Mouse (Mus musculus): ENCODE measurements around the gene Cers1. TPM values are rescaled to one million over a fixed set of nuclear protein-coding genes. Genes with fewer than 3 reads are reported as not detected.

The Cers1 gene
- polyA plus RNA-seq, 1 experiment = 0.36 TPM

GRCm38 (mm10) chr8:70376275-70376741 is 60.7 kb downstream of the Cers1 start:
- WGBS = 3% methylated on average over 37 of the region's 37 CpGs
- DNase-seq (ENCODE audit: low read depth, low spot score) = no peak

GRCm38 (mm10) chr8:70377049-70377448 is 61.5 kb downstream of the Cers1 start:
- 19% methylated on average over 15 of the region's 15 CpGs for WGBS
- DNase-seq (ENCODE audit: low read depth, low spot score) = no peak

- no peak for DNase-seq (ENCODE audit: low read depth, low spot score)
- WGBS = 73% methylated on average over 12 of the region's 12 CpGs
Observed at GRCm38 (mm10) chr8:70380069-70380468, 64.5 kb downstream of the Cers1 start.

Other genes with a start within 250 kb of the Cers1 start
- 458 and 745 TPM in 2 replicates for gene Tm6sf2, start 242.9 kb upstream of the Cers1 start, polyA plus RNA-seq (2012; rRNA removed)
- 0.42 and 0.70 TPM in 2 replicates for gene Hapln4, start 232.3 kb upstream of the Cers1 start, polyA plus RNA-seq (2012; rRNA removed)
- 0.06 and 0.10 TPM in 2 replicates for gene Ncan, start 194.9 kb upstream of the Cers1 start, polyA plus RNA-seq (2012; rRNA removed)
- 23.2 and 25.3 TPM in 2 replicates for gene Nr2c2ap, start 184.4 kb upstream of the Cers1 start, polyA plus RNA-seq (2012; rRNA removed)
- gene Rfxank, start 176.6 kb upstream of the Cers1 start, polyA plus RNA-seq (2012; rRNA removed) = 22.5 and 32.6 TPM in 2 replicates
- 69.2 and 73.2 TPM in 2 replicates for gene Borcs8, start 176.3 kb upstream of the Cers1 start, polyA plus RNA-seq (2012; rRNA removed)
- 3.0 and 4.9 TPM in 2 replicates for gene Mef2b, start 176.1 kb upstream of the Cers1 start, polyA plus RNA-seq (2012; rRNA removed)
- 52.9 and 69.2 TPM in 2 replicates for gene Tmem161a, start 143.4 kb upstream of the Cers1 start, polyA plus RNA-seq (2012; rRNA removed)
- gene Slc25a42, start 103.5 kb upstream of the Cers1 start, polyA plus RNA-seq (2012; rRNA removed) = 15.5 and 23.1 TPM in 2 replicates
- 20.2 and 28.8 TPM in 2 replicates for gene Sugp2, start 81.5 kb upstream of the Cers1 start, polyA plus RNA-seq (2012; rRNA removed)
- gene Armc6, start 81.3 kb upstream of the Cers1 start, polyA plus RNA-seq (2012; rRNA removed) = 13.6 and 15.2 TPM in 2 replicates
- gene Homer3, start 32.9 kb upstream of the Cers1 start, polyA plus RNA-seq (2012; rRNA removed) = 5.8 and 6.7 TPM in 2 replicates
- gene Ddx49, start 13.3 kb upstream of the Cers1 start, polyA plus RNA-seq (2012; rRNA removed) = 40.9 and 57.8 TPM in 2 replicates
- 438 and 500 TPM in 2 replicates for gene Cope, start 13.3 kb upstream of the Cers1 start, polyA plus RNA-seq (2012; rRNA removed)
- gene Gdf1, start 14.0 kb downstream of the Cers1 start, polyA plus RNA-seq (2012; rRNA removed) = 0.14 and 0.26 TPM in 2 replicates
- 24.5 and 35.3 TPM in 2 replicates for gene Upf1, start 37.5 kb downstream of the Cers1 start, polyA plus RNA-seq (2012; rRNA removed)
- gene Comp, start 57.8 kb downstream of the Cers1 start, polyA plus RNA-seq (2012; rRNA removed) = 0.15 and 0.25 TPM in 2 replicates
- gene Crtc1, start 123.8 kb downstream of the Cers1 start, polyA plus RNA-seq (2012; rRNA removed) = 7.6 and 9.3 TPM in 2 replicates
- gene Klhl26, start 161.2 kb downstream of the Cers1 start, polyA plus RNA-seq (2012; rRNA removed) = 16.8 and 22.1 TPM in 2 replicates
- 2.1 and 2.4 TPM in 2 replicates for gene Tmem59l, start 171.6 kb downstream of the Cers1 start, polyA plus RNA-seq (2012; rRNA removed)
- gene Crlf1, start 177.4 kb downstream of the Cers1 start, polyA plus RNA-seq (2012; rRNA removed) = 1.1 and 2.0 TPM in 2 replicates
- gene Rex1bd, start 191.0 kb downstream of the Cers1 start, polyA plus RNA-seq (2012; rRNA removed) = 137 and 159 TPM in 2 replicates
- gene Uba52, start 195.0 kb downstream of the Cers1 start, polyA plus RNA-seq (2012; rRNA removed) = 768 and 796 TPM in 2 replicates
- 422 and 497 TPM in 2 replicates for gene Fkbp8, start 211.9 kb downstream of the Cers1 start, polyA plus RNA-seq (2012; rRNA removed)
- 64.3 and 72.6 TPM in 2 replicates for gene Kxd1, start 212.2 kb downstream of the Cers1 start, polyA plus RNA-seq (2012; rRNA removed)
- gene Ell, start 223.7 kb downstream of the Cers1 start, polyA plus RNA-seq (2012; rRNA removed) = 24.9 and 28.2 TPM in 2 replicates

Data from large intestine, adult 2 months (tissue).